Mouse (Mus musculus) forebrain, embryonic 10.5 days (tissue): ENCODE measurements around the gene Fxyd5. TPM values are rescaled to one million over a fixed set of nuclear protein-coding genes. Genes with fewer than 3 reads are reported as not detected.

Experiments
- DNase-seq: peaks from one replicate; pipeline ENCODE4 v3.0.0-alpha.2; 2017; ENCODE audit warnings: low spot score; ENCODE audit errors: extremely low spot score
- H3K27ac ChIP-seq: fragments of 300-500 bp; sonication (generic); 2 replicates; pipeline ENCODE4 v1.5.1; 2016; ENCODE audit warnings: mild to moderate bottlenecking
- H3K27me3 ChIP-seq: fragments of 300-500 bp; sonication (generic); 2 replicates; pipeline ENCODE4 v1.6.1; 2016; ENCODE audit warnings: mild to moderate bottlenecking; ENCODE audit not compliant: poor library complexity, severe bottlenecking
- H3K36me3 ChIP-seq: fragments of 300-500 bp; sonication (generic); replicated peaks from 2 replicates; pipeline ENCODE4 v1.6.1; 2016; ENCODE audit warnings: mild to moderate bottlenecking, moderate library complexity
- H3K4me1 ChIP-seq: fragments of 300-500 bp; sonication (generic); 2 replicates; pipeline ENCODE4 v1.6.1; 2016
- H3K4me3 ChIP-seq: fragments of 300-500 bp; sonication (generic); 2 replicates; pipeline ENCODE4 v1.5.1; 2016; ENCODE audit warnings: mild to moderate bottlenecking, moderate library complexity
- H3K9me3 ChIP-seq: fragments of 300-500 bp; sonication (generic); 2 replicates; pipeline ENCODE4 v1.6.1; 2016; ENCODE audit warnings: mild to moderate bottlenecking, moderate library complexity
- WGBS: fragments of 180-500 bp; shearing (Covaris S2); methylation state at CpG from one replicate; pipeline ENCODE4 v1.1.7; 2016; 5-methylcytosine and 5-hydroxymethylcytosine counted together
- polyA plus RNA-seq: library from polyadenylated mRNA; unstranded; fragments of >200 nt; fragmentation: Nextera tagmentation; extraction: Ambion mirVana; gene quantifications from 2 replicates; pipeline ENCODE4 v1.2.1, GENCODE M21; 2016

Gene Fxyd5
- polyA plus RNA-seq, 1 experiment from 2014 or later = 10.2 TPM

DNA sequence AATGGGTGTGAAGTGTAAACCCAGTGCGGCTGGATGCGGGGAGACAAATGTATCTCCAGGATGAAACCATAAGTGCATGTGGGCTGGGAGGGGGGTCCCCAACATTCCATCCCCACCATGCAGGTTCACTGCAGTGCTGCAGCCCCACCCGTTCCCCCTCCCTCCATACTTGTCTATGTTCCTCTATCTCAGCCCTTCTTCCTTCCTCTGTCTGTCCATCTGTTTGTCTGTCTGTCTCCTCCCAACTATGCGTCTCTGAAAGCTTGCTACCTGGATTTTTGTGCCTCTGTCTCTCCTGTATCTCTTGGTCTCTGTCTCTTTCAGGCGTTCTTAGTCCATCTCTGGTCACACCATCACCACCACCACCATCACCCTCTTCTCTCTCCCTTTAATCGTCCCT is 8.2 kb upstream of the Fxyd5 start:
- DNase-seq = no peak
- Histone ChIP-seq H3K9me3 (no peaks in the 10 kb centered on the region), H3K27ac (no peak overlapping the region), H3K4me1 (peaks cover 63% of the 10 kb centered on the region), H3K4me3 (peak overlapping the region; percentile 36; the same call in 1 of the 2 replicates), H3K27me3 (peaks cover 83% of the 10 kb centered on the region), H3K36me3 (no peaks in the 10 kb centered on the region)
- whole genome bisulfite sequencing = 5% methylated on average over 6 of the region's 6 CpGs

DNA sequence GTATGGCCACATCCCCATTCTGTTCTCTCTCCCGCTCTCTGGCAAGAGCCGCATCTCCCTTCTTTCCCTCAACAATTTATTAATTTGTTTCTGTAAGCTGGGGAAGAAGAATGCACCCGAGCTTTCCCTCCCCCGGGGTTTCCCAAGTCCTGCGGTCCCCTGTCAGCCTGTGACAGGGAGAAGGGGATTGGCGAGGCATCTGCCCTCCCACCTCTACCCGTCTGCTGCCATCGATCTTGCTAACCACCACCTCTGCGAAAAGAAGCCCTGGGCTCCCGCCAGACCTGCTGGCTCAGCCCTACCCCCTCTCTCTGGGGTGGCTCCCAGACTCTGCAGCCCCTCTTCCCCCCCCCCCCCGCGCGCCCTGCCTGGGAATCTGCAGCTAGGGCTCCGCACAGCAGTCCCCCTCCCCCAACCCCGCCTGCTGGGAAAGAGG is 7.6 kb upstream of the Fxyd5 start:
- DNase-seq = no peak
- H3K27ac ChIP-seq = no peak overlapping the region

DNA sequence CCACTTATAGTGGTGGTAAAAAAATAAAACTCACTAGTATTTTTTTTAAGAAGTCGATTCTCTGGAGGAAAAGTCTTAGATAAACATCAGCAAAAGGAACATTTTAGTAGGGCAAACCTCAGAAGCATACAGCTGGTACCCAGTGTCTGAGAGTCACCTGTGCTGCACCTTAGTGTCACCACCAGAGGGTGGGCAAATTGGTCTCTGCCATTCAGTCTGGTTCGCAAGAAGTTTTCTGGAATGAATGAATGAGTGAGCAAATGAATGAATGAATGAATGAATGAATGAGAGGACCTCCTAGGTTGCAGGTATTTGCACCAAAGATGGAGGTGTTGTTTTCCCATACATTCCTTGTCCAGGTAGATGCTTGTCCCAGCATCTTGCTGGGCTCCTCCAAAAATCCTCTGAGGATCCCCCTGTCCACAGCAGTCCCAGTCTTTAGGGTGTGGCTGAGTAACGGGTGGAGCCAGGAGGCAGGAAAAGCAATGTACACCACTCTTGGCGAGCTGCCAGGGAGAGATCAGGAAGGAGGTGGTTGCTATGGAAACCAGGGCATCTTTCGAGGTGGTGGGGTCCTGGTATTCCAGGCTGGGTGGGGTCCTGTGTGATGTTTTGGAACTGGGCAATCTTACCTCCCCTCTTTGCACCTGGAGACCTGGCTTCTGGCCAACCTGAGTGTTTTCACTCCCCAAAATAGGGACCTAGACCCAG is 7.0 kb upstream of the Fxyd5 start:
- 21% methylated on average over 5 of the region's 5 CpGs for WGBS
- DNase-seq = no peak
- H3K4me1 ChIP-seq = peaks cover 51% of the 10 kb centered on the region
- no peaks in the 10 kb centered on the region for H3K36me3 ChIP-seq
- H3K9me3 ChIP-seq = no peaks in the 10 kb centered on the region
- H3K27me3 ChIP-seq = peaks cover 83% of the 10 kb centered on the region
- peak overlapping the region; percentile 36; the same call in 1 of the 2 replicates for H3K4me3 ChIP-seq
- H3K27ac ChIP-seq = no peak overlapping the region

More for the DNA sequence above, 7.6 kb upstream of the Fxyd5 start:
- peak overlapping the region; percentile 36; the same call in 1 of the 2 replicates for H3K4me3 ChIP-seq
- H3K36me3 ChIP-seq = no peaks in the 10 kb centered on the region
- 4% methylated on average over 15 of the region's 15 CpGs for WGBS
- H3K4me1 ChIP-seq = peaks cover 57% of the 10 kb centered on the region
- peaks cover 83% of the 10 kb centered on the region for H3K27me3 ChIP-seq
- H3K9me3 ChIP-seq = no peaks in the 10 kb centered on the region

DNA sequence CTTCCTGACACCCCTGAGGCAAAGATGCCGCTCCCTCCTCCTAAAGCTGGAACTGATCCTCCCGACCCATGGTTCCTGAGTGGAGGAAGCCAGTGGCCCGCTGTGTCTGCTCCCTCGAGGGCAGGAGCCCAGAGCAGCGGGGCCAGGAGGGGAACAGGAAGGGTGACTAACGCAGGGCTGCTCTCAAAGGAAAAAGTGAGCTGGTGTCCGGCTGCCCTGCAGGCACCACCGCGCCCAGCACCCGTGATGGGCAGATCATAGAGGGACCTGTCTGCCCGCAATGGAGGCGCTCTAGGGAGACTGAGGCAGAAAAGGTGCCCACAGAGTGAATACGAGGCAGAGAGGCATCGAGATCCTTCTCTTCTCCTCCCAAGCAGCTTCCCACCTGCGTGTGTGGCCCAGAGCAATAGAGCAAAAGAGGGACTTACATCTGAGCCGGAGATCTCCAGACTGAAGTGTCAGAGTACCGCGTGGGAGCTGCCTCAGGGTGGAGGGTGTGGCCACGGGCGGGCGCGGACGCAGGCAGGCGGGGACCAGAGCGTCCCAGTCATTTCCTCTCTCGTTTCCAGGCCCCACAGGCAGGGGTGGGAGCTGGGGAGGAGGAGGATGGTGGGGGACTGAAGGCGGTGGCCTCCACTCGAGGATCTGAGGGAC is 492 bp downstream of the Fxyd5 start:
- H3K4me3 ChIP-seq = peak overlapping the region; percentile 39
- no peaks in the 10 kb centered on the region for H3K36me3 ChIP-seq
- H3K4me1 ChIP-seq = peaks cover 13% of the 10 kb centered on the region
- H3K27me3 ChIP-seq = peaks cover 55% of the 10 kb centered on the region
- no peak for DNase-seq
- peak overlapping the region; percentile 30; the same call in 1 of the 2 replicates for H3K27ac ChIP-seq
- no peaks in the 10 kb centered on the region for H3K9me3 ChIP-seq
- 3% methylated on average over 28 of the region's 28 CpGs for WGBS

DNA sequence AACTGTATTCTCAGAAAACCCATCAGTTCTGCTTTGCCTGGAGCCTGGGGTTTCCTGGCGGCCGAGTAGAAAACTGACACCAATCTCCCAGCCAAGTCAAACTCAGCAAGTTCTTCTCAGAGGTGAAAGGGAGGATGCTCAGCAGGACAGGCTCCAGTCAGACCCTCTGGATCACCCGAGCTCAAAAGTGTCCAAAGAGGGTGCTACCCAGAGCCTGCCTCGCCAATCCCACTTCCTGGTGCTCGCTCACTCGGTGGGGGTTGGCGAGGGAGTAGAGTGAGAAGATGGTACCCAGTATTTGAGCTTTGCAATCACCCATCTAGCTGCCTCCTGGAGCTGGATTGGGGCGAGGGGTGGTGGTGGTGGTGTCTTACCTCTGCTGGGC is 1.3 kb downstream of the Fxyd5 start:
- Histone ChIP-seq H3K36me3 (no peaks in the 10 kb centered on the region), H3K4me1 (peaks cover 13% of the 10 kb centered on the region), H3K27me3 (peaks cover 55% of the 10 kb centered on the region), H3K27ac (no peak overlapping the region), H3K9me3 (no peaks in the 10 kb centered on the region), H3K4me3 (peak overlapping the region; percentile 39; the same call in 1 of the 2 replicates)
- DNase-seq = no peak
- WGBS = 41% methylated on average over 8 of the region's 8 CpGs

DNA sequence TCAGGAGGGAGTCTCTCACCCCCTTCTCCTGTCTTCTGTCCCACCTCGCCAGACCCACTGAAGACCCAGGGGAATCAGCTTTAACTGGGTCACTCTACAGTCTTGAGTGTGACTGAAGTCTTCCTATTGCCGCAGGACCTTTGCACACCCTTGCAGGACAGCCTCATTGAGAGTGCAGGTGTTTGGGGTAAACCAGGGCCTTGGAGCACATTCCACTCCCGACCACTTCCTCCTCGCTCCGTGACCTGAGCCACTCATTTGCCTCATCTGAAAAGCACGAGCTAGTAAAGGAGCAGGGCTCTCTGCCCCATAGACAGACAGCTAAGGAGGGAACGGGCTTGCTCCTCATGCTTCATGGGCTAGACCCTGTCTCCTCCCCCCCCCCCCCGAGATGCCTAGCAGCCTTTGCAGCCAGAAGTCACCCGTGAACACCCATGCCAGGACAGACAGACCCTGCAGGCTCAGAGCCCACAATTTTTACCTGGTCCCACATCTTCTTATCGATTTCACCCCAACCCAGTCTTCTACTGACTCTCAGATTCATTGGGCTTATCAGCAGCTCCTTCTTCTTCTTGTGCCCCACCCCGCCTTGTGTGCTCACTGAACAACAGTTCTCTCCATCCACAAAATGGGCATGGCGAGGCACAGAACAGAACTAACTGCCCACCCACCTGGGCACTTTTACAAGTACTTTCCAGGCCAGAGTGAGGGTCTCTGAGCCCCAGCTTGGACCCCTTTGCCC is 1.8 kb downstream of the Fxyd5 start:
- Histone ChIP-seq H3K36me3 (no peaks in the 10 kb centered on the region), H3K27me3 (peaks cover 54% of the 10 kb centered on the region), H3K9me3 (no peaks in the 10 kb centered on the region), H3K4me3 (no peak overlapping the region), H3K27ac (no peak overlapping the region), H3K4me1 (peaks cover 13% of the 10 kb centered on the region)
- DNase-seq = no peak
- WGBS = 83% methylated on average over 12 of the region's 12 CpGs

DNA sequence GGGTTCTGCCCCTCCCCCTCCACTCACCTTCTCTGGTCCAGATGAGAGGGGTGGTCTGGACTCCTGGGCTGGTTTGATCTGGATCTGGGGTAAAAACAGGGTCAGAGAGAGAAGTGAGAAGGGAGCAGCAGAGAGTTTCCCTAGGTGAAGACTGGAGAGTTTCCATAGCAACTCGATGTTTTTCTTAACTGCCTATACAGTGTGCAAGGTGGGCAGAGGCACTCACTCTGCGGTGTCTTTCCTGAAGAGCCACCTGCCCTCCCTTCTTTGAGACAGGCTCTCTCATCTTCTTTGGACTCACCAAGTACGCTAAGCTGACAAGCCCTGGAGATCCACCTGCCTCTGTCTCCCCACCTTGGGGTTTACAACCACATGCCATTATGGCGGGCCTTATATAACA is 3.3 kb downstream of the Fxyd5 start:
- H3K36me3 ChIP-seq = no peaks in the 10 kb centered on the region
- peaks cover 13% of the 10 kb centered on the region for H3K4me1 ChIP-seq
- no peak for DNase-seq
- peaks cover 40% of the 10 kb centered on the region for H3K27me3 ChIP-seq
- H3K4me3 ChIP-seq = no peak overlapping the region
- 92% methylated on average over 4 of the region's 4 CpGs for WGBS
- H3K9me3 ChIP-seq = no peaks in the 10 kb centered on the region
- no peak overlapping the region for H3K27ac ChIP-seq

DNA sequence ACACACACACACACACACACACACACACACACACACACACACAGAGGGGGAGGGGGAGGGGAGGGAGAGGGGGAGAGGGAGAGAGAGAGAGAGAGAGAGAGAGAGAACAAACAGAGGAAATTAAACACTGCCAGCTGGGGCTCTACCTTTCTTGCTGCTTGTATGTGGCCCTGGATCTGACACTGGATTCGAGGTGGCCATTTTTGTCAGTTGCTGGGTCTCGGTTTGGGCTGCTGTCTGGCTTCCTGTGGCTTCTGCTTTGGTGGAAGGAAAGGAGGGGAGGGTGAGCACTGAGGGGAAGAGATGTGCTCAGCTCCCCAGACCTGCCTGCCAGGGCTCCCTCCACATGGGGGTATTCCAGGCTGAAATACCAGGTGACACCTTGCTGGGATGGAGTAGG is 4.6 kb downstream of the Fxyd5 start:
- DNase-seq = no peak
- no peak overlapping the region for H3K4me3 ChIP-seq
- no peaks in the 10 kb centered on the region for H3K9me3 ChIP-seq
- H3K27ac ChIP-seq = no peak overlapping the region
- H3K27me3 ChIP-seq = peaks cover 27% of the 10 kb centered on the region
- WGBS = 75% methylated on average over 2 of the region's 2 CpGs
- no peaks in the 10 kb centered on the region for H3K36me3 ChIP-seq
- H3K4me1 ChIP-seq = peaks cover 13% of the 10 kb centered on the region

DNA sequence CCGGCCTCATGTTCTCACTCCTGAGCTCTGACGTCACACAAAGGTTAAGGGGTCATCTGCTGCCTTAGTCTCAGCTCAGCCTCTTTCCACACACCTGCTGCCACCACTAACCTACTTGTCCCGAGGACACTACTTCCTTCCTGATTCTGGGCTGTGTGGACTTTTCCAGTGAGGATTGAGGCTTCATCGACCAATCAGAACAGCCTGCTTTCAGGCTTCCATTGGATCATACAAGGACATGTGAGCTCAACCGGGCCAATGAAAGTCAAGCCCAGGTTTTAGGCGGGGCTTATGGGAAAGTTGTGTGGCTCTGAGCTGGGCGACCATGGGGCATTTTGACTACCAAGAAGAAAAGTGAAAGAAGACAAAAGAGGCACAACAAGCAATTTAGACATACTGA is 5.4 kb downstream of the Fxyd5 start:
- H3K4me3 ChIP-seq = no peak overlapping the region
- WGBS = 87% methylated on average over 7 of the region's 7 CpGs
- peaks cover 19% of the 10 kb centered on the region for H3K27me3 ChIP-seq
- H3K36me3 ChIP-seq = no peaks in the 10 kb centered on the region
- peaks cover 6% of the 10 kb centered on the region for H3K4me1 ChIP-seq
- no peak for DNase-seq
- no peaks in the 10 kb centered on the region for H3K9me3 ChIP-seq
- H3K27ac ChIP-seq = no peak overlapping the region

DNA sequence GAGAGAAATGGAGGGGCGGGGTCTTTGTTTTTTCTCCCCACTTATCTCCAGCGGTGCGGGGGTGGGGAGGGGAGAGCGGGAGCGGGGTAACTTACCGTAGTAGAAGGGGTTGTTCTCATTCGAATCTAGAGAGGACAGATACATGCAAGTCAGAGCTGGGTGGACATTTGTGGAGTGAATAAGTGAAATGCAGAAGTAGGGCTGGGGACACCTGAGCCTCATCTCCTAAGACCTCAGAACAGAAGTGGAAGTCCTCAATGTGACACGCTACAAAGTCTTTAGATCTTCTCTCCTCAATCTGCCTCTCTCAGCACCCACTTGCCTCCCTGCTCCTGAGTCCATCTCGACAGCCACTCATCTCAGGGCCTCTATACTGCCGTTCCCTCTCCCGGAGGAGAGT is 7.0 kb downstream of the Fxyd5 start:
- no peaks in the 10 kb centered on the region for H3K9me3 ChIP-seq
- H3K27me3 ChIP-seq = peaks cover 3% of the 10 kb centered on the region
- no peak for DNase-seq
- no peaks in the 10 kb centered on the region for H3K36me3 ChIP-seq
- WGBS = 78% methylated on average over 11 of the region's 11 CpGs
- H3K27ac ChIP-seq = no peak overlapping the region
- no peaks in the 10 kb centered on the region for H3K4me1 ChIP-seq
- no peak overlapping the region for H3K4me3 ChIP-seq

DNA sequence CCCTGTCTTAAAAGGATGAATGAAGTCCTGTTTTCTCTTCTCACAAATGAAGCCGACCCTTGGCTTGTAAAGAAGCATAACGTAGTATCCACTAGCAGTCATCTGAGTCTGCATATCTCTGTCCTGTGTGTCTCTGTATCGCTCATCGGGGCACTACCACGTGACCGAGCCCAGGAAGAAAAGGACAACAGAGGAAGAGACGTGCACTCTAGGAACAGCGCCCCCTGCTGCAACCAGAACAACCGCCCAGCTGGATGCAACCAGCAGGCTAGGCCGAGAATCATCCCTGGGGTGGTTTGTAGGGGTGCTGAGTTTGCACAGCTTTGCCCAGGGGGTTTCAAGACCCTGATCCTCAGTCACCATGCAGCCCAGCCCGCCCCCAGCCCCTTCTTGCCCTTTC is 7.5 kb downstream of the Fxyd5 start:
- 70% methylated on average over 11 of the region's 11 CpGs for WGBS
- Histone ChIP-seq H3K27ac (no peak overlapping the region), H3K27me3 (no peaks in the 10 kb centered on the region), H3K36me3 (no peaks in the 10 kb centered on the region), H3K9me3 (no peaks in the 10 kb centered on the region), H3K4me3 (no peak overlapping the region), H3K4me1 (no peaks in the 10 kb centered on the region)
- no peak for DNase-seq

DNA sequence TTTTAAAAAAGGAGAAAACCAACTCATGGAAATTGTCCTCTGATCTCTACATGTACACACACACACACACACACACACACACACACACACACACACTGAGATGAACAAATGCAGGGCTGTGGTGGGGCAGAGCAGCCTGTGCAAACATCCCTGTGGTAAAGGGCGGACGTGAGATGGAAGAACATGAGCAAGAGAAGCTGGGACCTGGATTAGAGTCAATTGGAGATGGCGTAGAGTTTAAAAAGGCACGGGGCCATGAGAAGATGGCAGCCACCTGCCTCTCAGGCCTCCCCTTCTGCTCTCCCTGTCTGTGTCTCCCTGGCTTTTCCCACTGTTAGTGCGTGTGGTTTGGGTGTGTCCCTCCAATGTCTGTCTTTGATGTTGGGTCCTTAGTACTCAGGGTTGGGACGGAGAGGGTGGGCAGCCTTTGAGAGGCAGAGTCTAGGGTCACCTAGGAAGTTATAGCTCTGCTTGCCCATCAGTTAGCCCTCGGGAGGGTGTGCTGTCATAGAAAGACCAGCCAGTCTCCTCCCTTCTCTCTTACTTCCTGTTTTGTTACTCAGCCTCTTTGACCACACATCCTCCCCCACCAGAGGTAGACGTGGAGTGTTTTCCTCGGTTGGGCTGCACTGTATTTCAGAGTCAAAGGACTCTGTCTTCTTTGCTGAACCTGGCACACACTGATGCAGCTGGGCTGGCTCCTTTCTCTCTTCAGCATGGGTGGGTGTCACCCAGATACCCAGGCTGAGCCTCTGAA is 8.7 kb downstream of the Fxyd5 start:
- Histone ChIP-seq H3K27ac (no peak overlapping the region), H3K9me3 (no peaks in the 10 kb centered on the region), H3K4me3 (no peak overlapping the region), H3K27me3 (no peaks in the 10 kb centered on the region), H3K4me1 (no peaks in the 10 kb centered on the region), H3K36me3 (no peaks in the 10 kb centered on the region)
- no peak for DNase-seq
- WGBS = 79% methylated on average over 9 of the region's 9 CpGs
